Mouse (Mus musculus) leukemia stem cell, adult 10-12 weeks (primary cell): Measurements from ENCODE around the gene Cox8a. TPM values are rescaled to one million over a fixed set of nuclear protein-coding genes. Genes with fewer than 3 reads are reported as not detected.

Source experiments
- polyA plus RNA-seq: library from polyadenylated mRNA; stranded (reverse); fragments of >175 nt; gene quantifications from 2 replicates; pipeline ENCODE4 v1.2.3, GENCODE M21; 2012; ENCODE audit warnings: low replicate concordance

The Cox8a gene
- polyA plus RNA-seq = 212 and 399 TPM in 2 replicates

DNA sequence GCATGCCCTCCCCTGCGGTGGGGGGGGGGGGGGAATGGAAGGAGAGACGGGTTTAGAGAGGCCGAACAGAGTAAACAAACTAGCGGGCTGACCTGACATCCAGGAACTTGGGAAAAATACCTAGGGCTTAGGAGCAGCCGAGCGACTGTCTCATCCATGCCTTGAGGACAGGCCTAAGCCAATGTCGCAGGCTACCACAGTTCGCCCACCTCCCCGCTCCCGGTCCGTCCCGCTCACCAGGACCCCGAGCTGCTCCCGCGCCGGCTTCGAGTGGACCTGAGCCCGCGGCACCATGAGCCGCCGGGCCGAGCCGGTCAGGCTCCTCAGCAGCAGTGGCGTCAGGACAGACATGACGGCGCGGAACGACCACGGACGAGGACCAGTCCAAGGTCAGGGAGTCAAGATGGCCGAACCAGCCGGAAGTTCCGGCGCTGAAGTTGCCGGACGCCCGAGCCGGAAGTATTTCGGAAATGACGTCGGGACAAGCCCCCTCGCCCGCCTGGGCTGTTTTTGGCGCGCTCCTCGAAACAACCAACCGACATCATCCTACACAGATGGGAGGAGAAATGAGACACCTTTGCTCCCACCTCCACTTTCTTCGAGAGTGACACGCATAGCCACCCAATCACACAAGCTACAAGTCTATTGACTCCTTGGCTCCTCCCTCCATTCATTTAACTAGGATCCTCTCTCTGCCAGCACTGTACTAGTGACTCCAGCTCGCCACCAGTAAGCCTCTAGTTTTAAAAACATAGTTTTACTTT lies at the start of gene Cox8a:
Cox8a (minus strand) TSS at position 455 of the 764 bp plus-strand sequence.

DNA sequence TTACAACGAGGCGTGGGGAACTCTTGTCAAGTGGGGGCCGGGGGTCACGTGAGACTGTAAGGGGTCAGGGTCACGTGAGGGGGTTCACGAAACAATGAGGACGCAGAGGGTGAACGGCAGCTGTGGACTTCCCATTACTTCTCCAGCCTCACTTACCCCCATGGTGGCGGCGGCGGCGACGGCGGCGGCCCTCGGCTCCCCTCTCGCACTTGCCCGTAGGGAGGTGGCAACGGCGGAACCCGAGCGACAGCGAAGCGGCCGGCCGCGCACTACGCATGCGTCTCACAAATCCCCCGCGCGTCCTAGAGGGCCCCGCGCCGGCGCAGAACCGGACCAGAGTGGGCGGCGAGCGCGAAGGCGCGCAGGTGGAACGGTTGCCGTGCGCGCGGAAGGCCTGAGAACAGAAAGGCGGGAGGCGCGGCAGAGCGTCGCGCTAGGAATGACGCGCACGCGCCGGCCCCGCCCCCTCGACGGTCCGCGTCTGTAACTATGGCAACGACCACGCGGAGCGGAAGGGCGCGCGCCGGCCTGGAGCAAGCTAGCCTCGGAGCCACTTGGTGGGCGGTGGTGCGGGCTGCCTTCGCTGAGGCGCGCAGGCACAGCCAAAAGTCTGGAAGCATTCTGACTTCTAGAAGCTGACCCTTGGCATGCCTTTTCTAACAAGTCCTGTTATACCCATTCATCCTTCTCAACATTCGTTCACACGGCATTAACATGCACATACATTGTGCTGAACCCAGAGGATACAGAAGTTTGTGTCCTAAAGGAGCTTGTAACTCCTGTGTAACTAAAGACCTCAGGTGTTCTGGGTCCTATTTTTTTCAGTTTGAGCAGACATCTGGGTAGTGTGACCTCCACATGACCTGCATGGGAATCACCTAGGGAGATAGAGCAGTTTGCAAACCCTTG lies 23.6 kb upstream of the Cox8a start, which contains the start of gene Naa40:
Naa40 (minus strand) TSS at position 402 of the 909 bp plus-strand sequence.

DNA sequence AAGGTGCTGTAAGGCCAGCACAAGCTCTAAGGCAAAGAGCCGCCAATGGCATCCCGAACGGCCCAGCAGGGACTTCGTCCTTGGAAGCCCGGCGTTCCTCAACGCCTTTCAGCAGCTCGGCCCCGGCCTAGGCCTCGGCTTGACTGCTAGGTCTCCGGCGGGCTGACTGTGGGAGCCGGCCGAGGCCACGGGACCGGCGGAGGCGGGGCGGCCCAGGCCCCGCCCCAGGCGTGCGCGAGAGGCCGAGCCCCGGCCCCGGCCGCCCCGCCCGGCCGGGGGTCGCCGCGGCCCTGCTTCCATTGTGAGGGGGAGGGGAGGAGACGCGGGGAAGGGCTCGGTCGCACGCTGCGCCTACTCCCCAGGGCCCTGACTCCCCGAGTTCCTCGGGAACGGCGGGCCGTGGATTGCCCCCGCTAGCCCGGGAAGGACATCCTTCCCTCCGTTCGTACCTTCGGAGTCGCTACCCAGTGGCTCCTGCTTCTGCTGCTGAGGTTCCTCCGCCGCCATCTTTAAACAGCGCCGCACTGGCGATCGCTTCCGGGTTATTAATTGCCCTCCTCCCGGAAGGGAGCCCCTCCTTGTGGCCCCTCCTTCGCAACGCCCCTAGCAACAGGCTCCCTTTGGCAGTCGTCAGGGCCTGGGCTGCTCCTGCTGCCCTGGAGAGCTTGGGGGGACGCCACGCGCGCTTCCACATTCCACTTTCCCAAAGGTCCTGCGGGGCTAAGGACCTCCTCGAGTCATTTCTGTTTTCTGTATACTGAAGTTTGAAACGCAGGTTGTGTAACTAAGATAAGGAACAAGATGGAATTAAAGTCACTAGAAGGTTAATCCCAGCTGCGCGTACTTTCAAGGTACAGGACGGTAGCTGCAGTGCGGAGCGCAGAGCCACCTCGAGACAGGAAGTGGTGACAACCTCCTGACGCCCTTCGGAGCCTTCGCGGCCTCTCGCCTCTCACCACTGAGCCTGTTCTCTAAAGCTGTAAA lies 11.4 kb downstream of the Cox8a start, which contains the start of gene Otub1:
Otub1 (minus strand) TSS at position 564 of the 984 bp plus-strand sequence.

Other genes with a start within 250 kb of the Cox8a start
- gene Ppp1r14b, start 242.6 kb downstream of the Cox8a start, polyA plus RNA-seq = 452 and 665 TPM in 2 replicates
- 22.0 and 26.6 TPM in 2 replicates for gene Plcb3, start 241.1 kb downstream of the Cox8a start, polyA plus RNA-seq
- gene Fkbp2, start 237.1 kb downstream of the Cox8a start, polyA plus RNA-seq = 128 and 745 TPM in 2 replicates
- gene Vegfb, start 230.0 kb downstream of the Cox8a start, polyA plus RNA-seq = 68.2 and 125 TPM in 2 replicates
- 15.2 and 25.4 TPM in 2 replicates for gene Dnajc4, start 225.0 kb downstream of the Cox8a start, polyA plus RNA-seq
- gene Nudt22, start 221.5 kb downstream of the Cox8a start, polyA plus RNA-seq = 14.4 and 26.7 TPM in 2 replicates
- gene Trpt1, start 221.5 kb downstream of the Cox8a start, polyA plus RNA-seq = 0.27 and 2.1 TPM in 2 replicates
- gene Fermt3, start 198.1 kb downstream of the Cox8a start, polyA plus RNA-seq = 599 and 891 TPM in 2 replicates
- 38.3 and 182 TPM in 2 replicates for gene Stip1, start 177.6 kb downstream of the Cox8a start, polyA plus RNA-seq
- 7.0 and 13.3 TPM in 2 replicates for gene Macrod1, start 160.8 kb downstream of the Cox8a start, polyA plus RNA-seq
- gene Flrt1, start 111.9 kb downstream of the Cox8a start, polyA plus RNA-seq = 0.06 TPM in 1 of 2 replicates, not detected in the other
- 123 and 146 TPM in 2 replicates for gene Otub1, start 11.3 kb downstream of the Cox8a start, polyA plus RNA-seq
- gene Naa40, start 23.6 kb upstream of the Cox8a start, polyA plus RNA-seq = 47.2 and 78.6 TPM in 2 replicates
- gene Rcor2, start 49.7 kb upstream of the Cox8a start, polyA plus RNA-seq = 14.6 and 15.0 TPM in 2 replicates
- gene Mark2, start 124.2 kb upstream of the Cox8a start, polyA plus RNA-seq = 289 and 396 TPM in 2 replicates
- gene Spindoc, start 165.4 kb upstream of the Cox8a start, polyA plus RNA-seq = 40.6 and 55.1 TPM in 2 replicates
- 15.8 and 24.3 TPM in 2 replicates for gene 2700081O15Rik, start 200.0 kb upstream of the Cox8a start, polyA plus RNA-seq